Mouse (Mus musculus): ENCODE data around the gene Gm7982. TPM values are rescaled to one million over a fixed set of nuclear protein-coding genes. Genes with fewer than 3 reads are reported as not detected.
"Not testable (repeated sequence)": the region's sequence is repeated elsewhere in the genome, so short reads cannot be mapped to it uniquely, and the experiment has no call there.

The Gm7982 gene
- not detected in 2 replicates for polyA plus RNA-seq (2011; ENCODE audit: insufficient read depth, insufficient read length, low replicate concordance, missing spikeins)

DNA sequence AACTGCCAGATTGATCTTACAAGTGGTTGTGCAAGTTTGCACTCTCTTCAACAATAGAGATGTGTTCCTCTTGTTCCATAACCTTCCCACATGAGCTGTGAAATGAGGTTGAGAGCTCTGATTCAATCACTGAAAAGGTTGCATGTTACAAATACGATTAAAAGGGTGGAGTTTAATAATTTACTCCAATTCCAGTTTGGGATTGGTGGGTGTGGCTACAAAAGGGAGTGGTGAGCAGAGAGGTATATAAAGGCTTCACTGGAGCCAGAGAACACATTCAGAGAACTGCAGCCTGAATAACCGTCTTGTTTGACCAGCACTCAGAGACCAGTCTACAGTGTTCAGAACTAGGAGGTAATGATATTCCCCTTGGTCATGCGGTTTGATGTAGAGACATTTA lies at the start of gene Gm7982:
TSS of gene Gm7982 (plus strand) at position 301 of the 400 bp plus-strand sequence.
- no CpG with 5 or more reads among the region's 3 CpGs for WGBS
- H3K27ac ChIP-seq (ENCODE audit: control insufficient read depth, insufficient read depth, low read depth, low read length, poor library complexity); H3K4me1 ChIP-seq (ENCODE audit: control insufficient read depth, insufficient read depth, low read length): not testable (repeated sequence)

DNA sequence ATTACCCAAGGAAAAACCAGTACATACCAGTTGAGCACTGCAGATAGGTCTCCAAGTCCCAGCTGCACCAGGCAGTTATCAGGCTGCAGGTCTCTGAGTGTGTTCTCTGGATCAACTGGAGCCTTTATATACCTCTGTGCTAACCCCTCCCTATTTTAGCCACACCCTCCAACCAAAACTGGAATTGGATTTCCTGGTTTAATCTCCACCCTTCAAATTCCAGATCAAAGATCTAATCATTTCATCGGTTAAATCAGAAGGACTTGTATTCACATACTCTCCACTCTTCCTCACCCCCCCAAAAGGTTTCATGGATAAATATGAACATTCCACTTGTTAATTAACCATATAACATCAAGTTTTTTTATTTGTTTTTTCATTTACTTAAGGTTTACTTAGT lies 5.7 kb upstream of the Gm7982 start, which contains the start of gene Gm7978:
TSS of gene Gm7978 (minus strand) at position 101 of the 400 bp plus-strand sequence.
- not testable (repeated sequence) for H3K4me1 ChIP-seq (ENCODE audit: control insufficient read depth, insufficient read depth, low read length); H3K27ac ChIP-seq (ENCODE audit: control insufficient read depth, insufficient read depth, low read depth, low read length, poor library complexity); H3K4me3 ChIP-seq (replicated peaks; ENCODE audit: control insufficient read depth, low read depth, low read length)
- WGBS: no CpG with 5 or more reads among the region's 1 CpGs

More for the DNA sequence above, at the start of gene Gm7982:
- not testable (repeated sequence) for H3K4me3 ChIP-seq (replicated peaks; ENCODE audit: control insufficient read depth, low read depth, low read length)

DNA sequence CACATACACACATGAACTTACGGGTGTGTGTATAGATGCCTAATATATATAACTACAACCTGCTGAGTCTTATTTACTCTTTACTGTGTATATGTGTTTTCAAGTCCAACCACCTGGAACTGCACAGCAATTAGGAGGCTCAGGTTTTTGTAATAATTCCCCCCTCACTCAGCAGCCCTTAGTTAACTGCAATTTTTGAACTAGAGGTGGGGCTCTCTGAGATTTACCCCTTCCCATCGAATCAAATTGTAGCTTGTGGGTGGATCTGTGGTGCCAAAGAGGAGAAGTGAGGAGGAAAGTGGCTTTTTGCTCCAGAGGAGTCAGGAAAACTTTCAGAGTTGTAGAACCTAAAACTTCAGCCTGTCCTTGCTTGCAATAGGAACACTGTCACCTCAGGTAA lies 33.9 kb downstream of the Gm7982 start, which contains the start of gene E330014E10Rik:
TSS of gene E330014E10Rik (plus strand) at position 301 of the 400 bp plus-strand sequence.
- H3K4me3 ChIP-seq (replicated peaks; ENCODE audit: control insufficient read depth, low read depth, low read length); H3K4me1 ChIP-seq (ENCODE audit: control insufficient read depth, insufficient read depth, low read length); H3K27ac ChIP-seq (ENCODE audit: control insufficient read depth, insufficient read depth, low read depth, low read length, poor library complexity): not testable (repeated sequence)
- WGBS: no CpG with 5 or more reads among the region's 2 CpGs

Other genes starting within 250 kb of the Gm7982 start
- not detected in 2 replicates for gene Gm3286, start 231.3 kb upstream of the Gm7982 start, polyA plus RNA-seq (2011; ENCODE audit: insufficient read depth, insufficient read length, low replicate concordance, missing spikeins)
- not detected in 2 replicates for gene Gm7971, start 147.1 kb upstream of the Gm7982 start, polyA plus RNA-seq (2011; ENCODE audit: insufficient read depth, insufficient read length, low replicate concordance, missing spikeins)
- gene Gm7978, start 5.8 kb upstream of the Gm7982 start, polyA plus RNA-seq (2011; ENCODE audit: insufficient read depth, insufficient read length, low replicate concordance, missing spikeins): not detected in 2 replicates
- gene E330014E10Rik, start 34.0 kb downstream of the Gm7982 start, polyA plus RNA-seq (2011; ENCODE audit: insufficient read depth, insufficient read length, low replicate concordance, missing spikeins): not detected in 2 replicates
- gene Cxcl13, start 214.9 kb downstream of the Gm7982 start, polyA plus RNA-seq (2011; ENCODE audit: insufficient read depth, insufficient read length, low replicate concordance, missing spikeins): not detected in 2 replicates

All from bone marrow, adult 2 months (tissue).